Mouse (Mus musculus): ENCODE measurements around the gene Ttbk1. TPM values are rescaled to one million over a fixed set of nuclear protein-coding genes. Genes with fewer than 3 reads are reported as not detected.
A peak's percentile ranks its signal among the peaks of the same experiment; 100 is the strongest.
"Not testable (repeated sequence)": the region's sequence is repeated elsewhere in the genome, so short reads cannot be mapped to it uniquely, and the experiment has no call there.

Gene Ttbk1
- under 1 TPM; 0.33 to 0.45 TPM for total RNA-seq (2021)

- no peak for DNase-seq
These were observed at the start of gene Ttbk1 for GRCm38 (mm10) chr17:46487431-46487830. Ttbk1 (minus strand) TSS chr17:46487675.

- peak; percentile 86 for DNase-seq
These were observed 38.3 kb upstream of the Ttbk1 start for GRCm38 (mm10) chr17:46525579-46526307.

- no peak for DNase-seq
These were observed 37.6 kb upstream of the Ttbk1 start for GRCm38 (mm10) chr17:46525065-46525464.

GRCm38 (mm10) chr17:46521963-46522668, 34.6 kb upstream of the Ttbk1 start:
- no peak for DNase-seq

- no peak for DNase-seq
These were observed 33.7 kb upstream of the Ttbk1 start for GRCm38 (mm10) chr17:46521174-46521573.

- no peak for DNase-seq
These were observed 33.0 kb upstream of the Ttbk1 start for GRCm38 (mm10) chr17:46520385-46520979.

GRCm38 (mm10) chr17:46519971-46520370, 32.5 kb upstream of the Ttbk1 start:
- DNase-seq: no peak

GRCm38 (mm10) chr17:46513329-46513728, 25.9 kb upstream of the Ttbk1 start:
- DNase-seq: no peak

- peak; percentile 46 for DNase-seq
These were observed 23.7 kb upstream of the Ttbk1 start for GRCm38 (mm10) chr17:46511059-46511710.

GRCm38 (mm10) chr17:46505617-46506016, 18.1 kb upstream of the Ttbk1 start:
- no peak for DNase-seq

GRCm38 (mm10) chr17:46503847-46504638, 16.6 kb upstream of the Ttbk1 start:
- DNase-seq: no peak

GRCm38 (mm10) chr17:46502775-46503174, 15.3 kb upstream of the Ttbk1 start:
- DNase-seq: no peak

GRCm38 (mm10) chr17:46497956-46498355, 10.5 kb upstream of the Ttbk1 start:
- DNase-seq: no peak

GRCm38 (mm10) chr17:46496623-46497434, 9.4 kb upstream of the Ttbk1 start, which contains the start of gene Dnph1:
Dnph1 (plus strand) TSS chr17:46496711.
- peak; percentile 75 for DNase-seq

GRCm38 (mm10) chr17:46496081-46496480, 8.6 kb upstream of the Ttbk1 start:
- DNase-seq: not testable (repeated sequence)

- DNase-seq: no peak
These were observed 8.0 kb upstream of the Ttbk1 start for GRCm38 (mm10) chr17:46495486-46495885.

GRCm38 (mm10) chr17:46486995-46487394, 480 bp downstream of the Ttbk1 start:
- DNase-seq: no peak

- no peak for DNase-seq
These were observed 3.0 kb downstream of the Ttbk1 start for GRCm38 (mm10) chr17:46484461-46484875.

GRCm38 (mm10) chr17:46484021-46484431, 3.4 kb downstream of the Ttbk1 start:
- no peak for DNase-seq

GRCm38 (mm10) chr17:46483561-46484001, 3.9 kb downstream of the Ttbk1 start:
- no peak for DNase-seq

GRCm38 (mm10) chr17:46477286-46477685, 10.2 kb downstream of the Ttbk1 start:
- DNase-seq: no peak

Data from heart, postnatal 4 days (tissue).